Mouse (Mus musculus) forebrain, embryonic 15.5 days (tissue): ENCODE data around the gene Fibp. TPM values are rescaled to one million over a fixed set of nuclear protein-coding genes. Genes with fewer than 3 reads are reported as not detected.
A peak's percentile ranks its signal among the peaks of the same experiment; 100 is the strongest.

Source experiments
- ATAC-seq: fragments of 200-750 bp; cut with Nextera tagmentation; replicated peaks from 2 replicates; pipeline ENCODE4 v1.8.0; 2017; ENCODE audit warnings: mild to moderate bottlenecking, moderate TSS enrichment, moderate library complexity
- H3K27ac ChIP-seq: fragments of 300-500 bp; sonication (generic); replicated peaks from 2 replicates; pipeline ENCODE4 v1.5.1; 2015; ENCODE audit warnings: mild to moderate bottlenecking, inconsistent platforms
- H3K27me3 ChIP-seq: fragments of 300-500 bp; sonication (generic); 2 replicates; pipeline ENCODE4 v1.6.1; 2015; ENCODE audit warnings: inconsistent platforms
- H3K36me3 ChIP-seq: fragments of 300-500 bp; sonication (generic); 2 replicates; pipeline ENCODE4 v1.6.1; 2015; ENCODE audit warnings: mild to moderate bottlenecking, inconsistent platforms
- H3K4me1 ChIP-seq: fragments of 300-500 bp; sonication (generic); 2 replicates; pipeline ENCODE4 v1.6.1; 2015; ENCODE audit warnings: inconsistent platforms
- H3K4me2 ChIP-seq: fragments of 300-500 bp; sonication (generic); replicated peaks from 2 replicates; pipeline ENCODE4 v1.6.1; 2015; ENCODE audit warnings: mild to moderate bottlenecking, inconsistent platforms
- H3K4me3 ChIP-seq: fragments of 300-500 bp; sonication (generic); 2 replicates; pipeline ENCODE4 v1.5.1; 2015; ENCODE audit warnings: mild to moderate bottlenecking, inconsistent platforms
- H3K9ac ChIP-seq: fragments of 300-500 bp; sonication (generic); replicated peaks from 2 replicates; pipeline ENCODE4 v1.6.1; 2015; ENCODE audit warnings: mild to moderate bottlenecking, inconsistent platforms
- H3K9me3 ChIP-seq: fragments of 300-500 bp; sonication (generic); 2 replicates; pipeline ENCODE4 v1.6.1; 2016; ENCODE audit warnings: inconsistent platforms
- WGBS: fragments of 180-500 bp; shearing (Covaris S2); methylation state at CpG from one replicate; pipeline ENCODE4 v1.1.7; 2015; ENCODE audit warnings: mixed read lengths; 5-methylcytosine and 5-hydroxymethylcytosine counted together
- polyA plus RNA-seq: library from polyadenylated mRNA; unstranded; fragments of >200 nt; fragmentation: Nextera tagmentation; extraction: Ambion mirVana; gene quantifications from 2 replicates; pipeline ENCODE4 v1.2.1, GENCODE M21; 2015

The Fibp gene
- polyA plus RNA-seq, 1 experiment from 2014 or later = 184 TPM

GRCm38 (mm10) chr19:5456922-5457745 is 3.3 kb upstream of the Fibp start:
- WGBS = under 1% methylated on average over 70 of the region's 70 CpGs
- peak; percentile 92 for ATAC-seq

GRCm38 (mm10) chr19:5457746-5458442 is 2.5 kb upstream of the Fibp start, which contains the start of gene Ccdc85b:
Ccdc85b (minus strand) TSS chr19:5457894.
- Histone ChIP-seq H3K27me3 (0 out of 2 replicates have a peak, but pooled peaks cover 9% of the 10 kb centered on the region), H3K4me1 (peaks cover 48% of the 10 kb centered on the region), H3K9me3 (no peaks in the 10 kb centered on the region), H3K9ac (peak within 1 kb of the TSS; percentile 68), H3K27ac (peak within 1 kb of the TSS; percentile 94), H3K36me3 (0 out of 2 replicates have a peak, but pooled peaks cover 10% of the 10 kb centered on the region), H3K4me2 (peak within 1 kb of the TSS; percentile 94), H3K4me3 (peak within 1 kb of the TSS; percentile 59)
- ATAC-seq = no peak; the same call in 1 of the 2 replicates
- 15% methylated on average over 14 of the region's 14 CpGs for WGBS

More at GRCm38 (mm10) chr19:5456922-5457745, 3.3 kb upstream of the Fibp start:
- peak overlapping the region; percentile 94 for H3K27ac ChIP-seq
- peak overlapping the region; percentile 68 for H3K9ac ChIP-seq
- 0 out of 2 replicates have a peak, but pooled peaks cover 9% of the 10 kb centered on the region for H3K27me3 ChIP-seq
- peak overlapping the region; percentile 59 for H3K4me3 ChIP-seq
- peak overlapping the region; percentile 94 for H3K4me2 ChIP-seq
- no peaks in the 10 kb centered on the region for H3K9me3 ChIP-seq
- peaks cover 48% of the 10 kb centered on the region for H3K4me1 ChIP-seq
- H3K36me3 ChIP-seq = 0 out of 2 replicates have a peak, but pooled peaks cover 3% of the 10 kb centered on the region

GRCm38 (mm10) chr19:5459019-5459418 is 1.4 kb upstream of the Fibp start:
- Histone ChIP-seq H3K4me3 (no peak overlapping the region), H3K9ac (no peak overlapping the region), H3K4me1 (peaks cover 52% of the 10 kb centered on the region), H3K27me3 (0 out of 2 replicates have a peak, but pooled peaks cover 9% of the 10 kb centered on the region), H3K27ac (no peak overlapping the region; the same call in 1 of the 2 replicates), H3K36me3 (peaks cover 13% of the 10 kb centered on the region; the same call in 1 of the 2 replicates), H3K4me2 (no peak overlapping the region), H3K9me3 (no peaks in the 10 kb centered on the region)
- ATAC-seq = no peak
- WGBS = 62% methylated on average over 7 of the region's 7 CpGs

GRCm38 (mm10) chr19:5459896-5460295 is 519 bp upstream of the Fibp start:
- 27% methylated on average over 3 of the region's 3 CpGs for WGBS

GRCm38 (mm10) chr19:5461411-5461810 is 996 bp downstream of the Fibp start:
- ATAC-seq = no peak
- H3K27me3 ChIP-seq = 0 out of 2 replicates have a peak, but pooled peaks cover 9% of the 10 kb centered on the region
- peak overlapping the region; percentile 93 for H3K4me2 ChIP-seq
- peak overlapping the region; percentile 75 for H3K9ac ChIP-seq
- H3K4me1 ChIP-seq = peaks cover 44% of the 10 kb centered on the region
- peaks cover 36% of the 10 kb centered on the region for H3K36me3 ChIP-seq
- H3K4me3 ChIP-seq = peak overlapping the region; percentile 75
- 87% methylated on average over 6 of the region's 6 CpGs for WGBS
- H3K9me3 ChIP-seq = no peaks in the 10 kb centered on the region
- H3K27ac ChIP-seq = no peak overlapping the region

More at GRCm38 (mm10) chr19:5459896-5460295, 519 bp upstream of the Fibp start:
- peaks cover 57% of the 10 kb centered on the region for H3K4me1 ChIP-seq
- H3K9ac ChIP-seq = peak overlapping the region; percentile 75
- 0 out of 2 replicates have a peak, but pooled peaks cover 9% of the 10 kb centered on the region for H3K27me3 ChIP-seq
- H3K27ac ChIP-seq = peak overlapping the region; percentile 82
- H3K4me3 ChIP-seq = peak overlapping the region; percentile 75
- peak overlapping the region; percentile 93 for H3K4me2 ChIP-seq
- no peak for ATAC-seq
- no peaks in the 10 kb centered on the region for H3K9me3 ChIP-seq
- H3K36me3 ChIP-seq = peaks cover 20% of the 10 kb centered on the region

- Histone ChIP-seq H3K36me3 (peaks cover 51% of the 10 kb centered on the region), H3K9ac (no peak overlapping the region), H3K9me3 (no peaks in the 10 kb centered on the region), H3K4me2 (no peak overlapping the region), H3K27me3 (0 out of 2 replicates have a peak, but pooled peaks cover 7% of the 10 kb centered on the region), H3K4me3 (no peak overlapping the region), H3K4me1 (peaks cover 35% of the 10 kb centered on the region), H3K27ac (no peak overlapping the region)
- WGBS = 91% methylated on average over 9 of the region's 9 CpGs
- no peak for ATAC-seq
Observed at GRCm38 (mm10) chr19:5463212-5463611, 2.8 kb downstream of the Fibp start.

GRCm38 (mm10) chr19:5463791-5464562 is 3.6 kb downstream of the Fibp start:
- H3K4me1 ChIP-seq = peaks cover 31% of the 10 kb centered on the region
- peak; percentile 42; the same call in 1 of the 2 replicates for ATAC-seq
- peak overlapping the region; percentile 60 for H3K27ac ChIP-seq
- peak overlapping the region; percentile 43 for H3K4me2 ChIP-seq
- H3K4me3 ChIP-seq = peak overlapping the region; percentile 26
- WGBS = 34% methylated on average over 15 of the region's 15 CpGs
- 0 out of 2 replicates have a peak, but pooled peaks cover 3% of the 10 kb centered on the region for H3K27me3 ChIP-seq
- peaks cover 51% of the 10 kb centered on the region for H3K36me3 ChIP-seq
- peak overlapping the region; percentile 45 for H3K9ac ChIP-seq
- H3K9me3 ChIP-seq = no peaks in the 10 kb centered on the region

GRCm38 (mm10) chr19:5465037-5465436 is 4.6 kb downstream of the Fibp start:
- peaks cover 51% of the 10 kb centered on the region for H3K36me3 ChIP-seq
- no peak overlapping the region for H3K27ac ChIP-seq
- H3K4me2 ChIP-seq = no peak overlapping the region
- H3K4me3 ChIP-seq = no peak overlapping the region
- no peaks in the 10 kb centered on the region for H3K27me3 ChIP-seq
- WGBS = 96% methylated on average over 8 of the region's 8 CpGs
- ATAC-seq = no peak
- H3K4me1 ChIP-seq = peaks cover 28% of the 10 kb centered on the region
- H3K9ac ChIP-seq = no peak overlapping the region
- H3K9me3 ChIP-seq = no peaks in the 10 kb centered on the region

- Histone ChIP-seq H3K4me3 (no peak overlapping the region), H3K9me3 (no peaks in the 10 kb centered on the region), H3K4me2 (no peak overlapping the region), H3K27me3 (no peaks in the 10 kb centered on the region), H3K27ac (no peak overlapping the region), H3K4me1 (peaks cover 15% of the 10 kb centered on the region), H3K36me3 (peaks cover 51% of the 10 kb centered on the region), H3K9ac (no peak overlapping the region)
- no peak for ATAC-seq
- 89% methylated on average over 6 of the region's 6 CpGs for WGBS
Observed at GRCm38 (mm10) chr19:5466916-5467500, 6.6 kb downstream of the Fibp start.

- no peak within 1 kb of the TSS for H3K27ac ChIP-seq
- no peak within 1 kb of the TSS for H3K4me2 ChIP-seq
- H3K36me3 ChIP-seq = peaks cover 40% of the 10 kb centered on the region
- no peaks in the 10 kb centered on the region for H3K9me3 ChIP-seq
- 63% methylated on average over 5 of the region's 5 CpGs for WGBS
- no peak within 1 kb of the TSS for H3K4me3 ChIP-seq
- H3K4me1 ChIP-seq = peaks cover 15% of the 10 kb centered on the region
- no peaks in the 10 kb centered on the region for H3K27me3 ChIP-seq
- no peak for ATAC-seq
- H3K9ac ChIP-seq = no peak within 1 kb of the TSS
Observed at GRCm38 (mm10) chr19:5468374-5468773, 8.0 kb downstream of the Fibp start, which contains the start of gene Ctsw. Ctsw (minus strand) TSS chr19:5468507.

GRCm38 (mm10) chr19:5471846-5472245 is 11.4 kb downstream of the Fibp start:
- Histone ChIP-seq H3K4me2 (no peak overlapping the region), H3K4me1 (peaks cover 26% of the 10 kb centered on the region), H3K9ac (no peak overlapping the region), H3K36me3 (peaks cover 11% of the 10 kb centered on the region), H3K27ac (no peak overlapping the region), H3K4me3 (no peak overlapping the region), H3K27me3 (no peaks in the 10 kb centered on the region), H3K9me3 (no peaks in the 10 kb centered on the region)
- 40% methylated on average over 5 of the region's 5 CpGs for WGBS
- no peak for ATAC-seq
